Mouse (Mus musculus): ENCODE results near the gene Olfr744.
"Not testable (repeated sequence)": the region's sequence is repeated elsewhere in the genome, so short reads cannot be mapped to it uniquely, and the experiment has no call there.

The Olfr744 gene

GRCm38 (mm10) chr14:50614579-50614978 is at the start of gene Olfr744:
Gene Olfr744, plus strand, starts transcription at chr14:50614879.
- DNase-seq (ENCODE audit: inconsistent ontology term), result no peak

GRCm38 (mm10) chr14:50573056-50573455 is 41.6 kb upstream of the Olfr744 start:
- DNase-seq (ENCODE audit: inconsistent ontology term), result not testable (repeated sequence)

GRCm38 (mm10) chr14:50639088-50639487 is 24.4 kb downstream of the Olfr744 start, which contains the start of gene Olfr745:
Gene Olfr745, plus strand, starts transcription at chr14:50639388.
- no peak for DNase-seq (ENCODE audit: inconsistent ontology term)

GRCm38 (mm10) chr14:50646783-50647182 is 32.1 kb downstream of the Olfr744 start, which contains the start of gene Olfr746:
Gene Olfr746, plus strand, starts transcription at chr14:50647083.
- no peak for DNase-seq (ENCODE audit: inconsistent ontology term)
